Mouse (Mus musculus) CH12.LX (cell line): ENCODE measurements around the gene Dnal4.

Source experiments
- BHLHE40 ChIP-seq: IDR thresholded peaks from 2 replicates; pipeline ENCODE4 v1.6.1; 2011; ENCODE audit warnings: mild to moderate bottlenecking, low read depth, low read length, improper control_type of control experiment
- CTCF ChIP-seq, 2 experiments: IDR thresholded peaks in 1 of 2; conservative IDR thresholded peaks in 1 of 2; 2 replicates each; pipeline ENCODE4 v1.5.1; 2011 to 2012; ENCODE audit warnings: low read depth in 2 of 2, low read length in 2 of 2, improper control_type of control experiment in 1 of 2, inconsistent platforms in 1 of 2, mild to moderate bottlenecking in 1 of 2, moderate library complexity in 1 of 2
- E2F4 ChIP-seq: IDR thresholded peaks from 2 replicates; pipeline ENCODE4 v1.6.1; 2011; ENCODE audit warnings: low read depth, low read length, improper control_type of control experiment; ENCODE audit not compliant: insufficient replicate concordance
- EP300 ChIP-seq: IDR thresholded peaks from 2 replicates; pipeline ENCODE4 v1.6.1; 2011; ENCODE audit warnings: low read length, improper control_type of control experiment
- GABPA ChIP-seq: IDR thresholded peaks from 2 replicates; pipeline ENCODE4 v1.6.1; 2012; ENCODE audit warnings: low read depth, low read length, improper control_type of control experiment, inconsistent platforms; ENCODE audit not compliant: insufficient replicate concordance
- IRF4 ChIP-seq: IDR thresholded peaks from 2 replicates; pipeline ENCODE4 v1.6.1; 2014; ENCODE audit warnings: low read depth, mild to moderate bottlenecking, inconsistent platforms, low read length, improper control_type of control experiment
- KAT2A ChIP-seq: IDR thresholded peaks from 2 replicates; pipeline ENCODE4 v1.6.1; 2012; ENCODE audit warnings: low read length, improper control_type of control experiment, inconsistent platforms; ENCODE audit not compliant: insufficient replicate concordance
- MAFK ChIP-seq: IDR thresholded peaks from 2 replicates; pipeline ENCODE4 v1.6.1; 2011; ENCODE audit warnings: low read length, improper control_type of control experiment; ENCODE audit not compliant: insufficient replicate concordance
- MXI1 ChIP-seq: IDR thresholded peaks from 2 replicates; pipeline ENCODE4 v1.6.1; 2011; ENCODE audit warnings: mild to moderate bottlenecking, low read depth, low read length, improper control_type of control experiment
- NRF1 ChIP-seq: IDR thresholded peaks from 2 replicates; pipeline ENCODE4 v1.6.1; 2014; ENCODE audit warnings: low read depth, mild to moderate bottlenecking, inconsistent platforms, low read length, improper control_type of control experiment, moderate library complexity
- POLR2A ChIP-seq: IDR thresholded peaks from 2 replicates; pipeline ENCODE4 v1.6.1; 2011; ENCODE audit warnings: low read depth, mild to moderate bottlenecking, improper control_type of control experiment, low read length

DNA sequence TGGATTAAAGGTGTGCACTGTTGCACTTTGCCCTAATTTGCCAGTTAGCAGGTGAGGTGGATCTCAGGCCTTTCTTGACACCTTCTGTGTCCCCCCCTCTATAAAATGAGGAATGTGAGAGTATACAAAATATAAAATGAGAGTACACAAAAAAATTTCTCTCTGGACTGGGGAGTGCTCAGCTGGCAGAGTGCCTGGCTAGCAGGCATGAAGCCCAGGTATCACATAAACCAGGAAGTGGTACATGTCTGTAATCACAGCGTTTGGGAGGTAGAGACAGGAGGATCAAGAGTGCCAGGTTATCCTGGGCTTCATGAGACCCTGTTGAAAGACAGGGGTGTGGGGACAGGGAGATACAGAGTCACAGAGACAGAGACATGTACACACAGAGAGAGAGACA lies 29.4 kb upstream of the Dnal4 start:
- no peak for TF ChIP-seq POLR2A
- TF ChIP-seq EP300, result no peak
- no peak for TF ChIP-seq CTCF (conservative IDR thresholded peaks at IDR 0.05 in 1 of 2, IDR thresholded peaks at IDR 0.05 in 1 of 2; ENCODE audit: low read depth in 2 of 2, low read length in 2 of 2)
- no peak for TF ChIP-seq NRF1
- no peak for TF ChIP-seq GABPA
- no peak for TF ChIP-seq KAT2A
- TF ChIP-seq BHLHE40, result no peak
- no peak for TF ChIP-seq IRF4
- TF ChIP-seq E2F4, result no peak
- TF ChIP-seq MAFK, result no peak
- TF ChIP-seq MXI1, result no peak
